Mouse (Mus musculus): ENCODE measurements around the gene AY358078. TPM values are rescaled to one million over a fixed set of nuclear protein-coding genes. Genes with fewer than 3 reads are reported as not detected.
"Not testable (repeated sequence)": the region's sequence is repeated elsewhere in the genome, so short reads cannot be mapped to it uniquely, and the experiment has no call there.

Gene AY358078
- polyA plus RNA-seq, 1 experiment, result not detected

GRCm38 (mm10) chr14:51829188-51829587, 29.3 kb downstream of the AY358078 start:
- H3K36me3 ChIP-seq (ENCODE audit: control insufficient read depth, insufficient read depth, low read length, poor library complexity, severe bottlenecking), result no peaks in the 10 kb centered on the region
- no peak overlapping the region for H3K4me3 ChIP-seq (ENCODE audit: low read depth, low read length)
- H3K9ac ChIP-seq (ENCODE audit: low read depth, poor library complexity, severe bottlenecking), result no peak overlapping the region
- no peaks in the 10 kb centered on the region for H3K27me3 ChIP-seq (ENCODE audit: control insufficient read depth, insufficient read depth, low read length, poor library complexity, severe bottlenecking)
- no peaks in the 10 kb centered on the region for H3K9me3 ChIP-seq (replicated peaks; ENCODE audit: control insufficient read depth, insufficient read depth, low read length, poor library complexity, severe bottlenecking)
- no peaks in the 10 kb centered on the region for H3K4me1 ChIP-seq (ENCODE audit: control insufficient read depth, insufficient read depth, low read length)
- no peak overlapping the region for H3K27ac ChIP-seq (ENCODE audit: insufficient read depth, low read length)
- TF ChIP-seq CTCF (IDR thresholded peaks at IDR 0.05; ENCODE audit: low read depth, low read length), result no peak
- TF ChIP-seq EP300 (IDR thresholded peaks at IDR 0.05; ENCODE audit: insufficient read depth, low read depth, low read length), result no peak
- no peak for TF ChIP-seq POLR2A (IDR thresholded peaks at IDR 0.05; ENCODE audit: insufficient read depth, low read length)

GRCm38 (mm10) chr14:51838480-51838879, 38.6 kb downstream of the AY358078 start:
- H3K9me3 ChIP-seq (replicated peaks; ENCODE audit: control insufficient read depth, insufficient read depth, low read length, poor library complexity, severe bottlenecking); H3K4me3 ChIP-seq (ENCODE audit: low read depth, low read length); H3K27ac ChIP-seq (ENCODE audit: insufficient read depth, low read length); H3K9ac ChIP-seq (ENCODE audit: low read depth, poor library complexity, severe bottlenecking); H3K36me3 ChIP-seq (ENCODE audit: control insufficient read depth, insufficient read depth, low read length, poor library complexity, severe bottlenecking); H3K4me1 ChIP-seq (ENCODE audit: control insufficient read depth, insufficient read depth, low read length); H3K27me3 ChIP-seq (ENCODE audit: control insufficient read depth, insufficient read depth, low read length, poor library complexity, severe bottlenecking): not testable (repeated sequence)
- TF ChIP-seq CTCF (IDR thresholded peaks at IDR 0.05; ENCODE audit: low read depth, low read length), result peak; percentile 52

DNA sequence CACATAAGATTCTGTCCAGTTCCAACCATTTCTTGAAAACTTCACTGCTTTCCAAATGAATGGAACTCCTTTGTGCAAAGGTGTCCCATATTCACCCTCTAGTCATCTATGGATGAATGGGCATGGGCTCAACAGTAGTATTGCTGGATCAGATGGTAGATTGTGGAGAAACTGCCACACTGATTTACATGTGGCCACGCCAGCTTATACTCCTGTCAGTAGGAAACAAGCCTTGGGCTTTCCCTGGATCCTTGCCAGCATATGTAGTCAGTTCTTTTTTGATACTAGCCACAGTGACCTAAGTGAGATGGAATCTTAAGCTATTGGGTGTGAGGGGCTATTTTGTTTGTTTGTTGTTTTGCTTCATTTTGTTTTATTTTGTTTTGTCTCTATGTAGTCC, 42.4 kb downstream of the AY358078 start:
- no peak for TF ChIP-seq POLR2A (IDR thresholded peaks at IDR 0.05; ENCODE audit: insufficient read depth, low read length)
- TF ChIP-seq EP300 (IDR thresholded peaks at IDR 0.05; ENCODE audit: insufficient read depth, low read depth, low read length), result no peak
- TF ChIP-seq CTCF (IDR thresholded peaks at IDR 0.05; ENCODE audit: low read depth, low read length), result no peak

GRCm38 (mm10) chr14:51842781-51843180, 42.9 kb downstream of the AY358078 start:
- H3K9ac ChIP-seq (ENCODE audit: low read depth, poor library complexity, severe bottlenecking), result no peak overlapping the region
- H3K36me3 ChIP-seq (ENCODE audit: control insufficient read depth, insufficient read depth, low read length, poor library complexity, severe bottlenecking), result no peaks in the 10 kb centered on the region
- TF ChIP-seq EP300 (IDR thresholded peaks at IDR 0.05; ENCODE audit: insufficient read depth, low read depth, low read length) (no peak), POLR2A (IDR thresholded peaks at IDR 0.05; ENCODE audit: insufficient read depth, low read length) (no peak), CTCF (IDR thresholded peaks at IDR 0.05; ENCODE audit: low read depth, low read length) (no peak)
- H3K9me3 ChIP-seq (replicated peaks; ENCODE audit: control insufficient read depth, insufficient read depth, low read length, poor library complexity, severe bottlenecking), result no peaks in the 10 kb centered on the region
- H3K27ac ChIP-seq (ENCODE audit: insufficient read depth, low read length), result no peak overlapping the region
- H3K27me3 ChIP-seq (ENCODE audit: control insufficient read depth, insufficient read depth, low read length, poor library complexity, severe bottlenecking), result no peaks in the 10 kb centered on the region
- H3K4me1 ChIP-seq (ENCODE audit: control insufficient read depth, insufficient read depth, low read length), result no peaks in the 10 kb centered on the region
- H3K4me3 ChIP-seq (ENCODE audit: low read depth, low read length), result no peak overlapping the region

More for the DNA sequence above, 42.4 kb downstream of the AY358078 start:
- no peak overlapping the region for H3K9ac ChIP-seq (ENCODE audit: low read depth, poor library complexity, severe bottlenecking)
- no peaks in the 10 kb centered on the region for H3K4me1 ChIP-seq (ENCODE audit: control insufficient read depth, insufficient read depth, low read length)
- no peaks in the 10 kb centered on the region for H3K36me3 ChIP-seq (ENCODE audit: control insufficient read depth, insufficient read depth, low read length, poor library complexity, severe bottlenecking)
- no peak overlapping the region for H3K4me3 ChIP-seq (ENCODE audit: low read depth, low read length)
- no peaks in the 10 kb centered on the region for H3K9me3 ChIP-seq (replicated peaks; ENCODE audit: control insufficient read depth, insufficient read depth, low read length, poor library complexity, severe bottlenecking)
- no peak overlapping the region for H3K27ac ChIP-seq (ENCODE audit: insufficient read depth, low read length)
- H3K27me3 ChIP-seq (ENCODE audit: control insufficient read depth, insufficient read depth, low read length, poor library complexity, severe bottlenecking), result no peaks in the 10 kb centered on the region

DNA sequence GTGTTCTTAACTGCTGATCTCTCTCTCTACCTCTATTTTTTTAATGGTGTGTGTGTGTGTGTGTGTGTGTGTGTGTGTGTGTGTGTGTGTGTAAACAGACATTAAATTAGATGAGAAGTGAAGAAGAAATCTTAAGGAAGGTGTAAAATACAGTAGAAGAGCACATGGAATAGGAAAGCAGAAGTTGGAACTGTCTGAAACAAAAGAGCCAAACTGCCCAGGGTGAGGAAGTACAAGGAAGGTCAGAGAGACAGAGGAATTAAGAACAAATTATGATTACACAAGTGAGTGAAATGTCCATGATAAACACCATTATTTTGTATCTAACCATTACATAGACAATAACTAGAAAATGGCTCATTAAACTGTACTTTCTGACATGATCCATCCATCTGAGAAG, 44.0 kb downstream of the AY358078 start:
- no peak for TF ChIP-seq POLR2A (IDR thresholded peaks at IDR 0.05; ENCODE audit: insufficient read depth, low read length)
- no peak for TF ChIP-seq EP300 (IDR thresholded peaks at IDR 0.05; ENCODE audit: insufficient read depth, low read depth, low read length)
- no peak for TF ChIP-seq CTCF (IDR thresholded peaks at IDR 0.05; ENCODE audit: low read depth, low read length)
- Histone ChIP-seq H3K4me3 (ENCODE audit: low read depth, low read length) (no peak overlapping the region), H3K4me1 (ENCODE audit: control insufficient read depth, insufficient read depth, low read length) (no peaks in the 10 kb centered on the region), H3K27ac (ENCODE audit: insufficient read depth, low read length) (no peak overlapping the region), H3K9me3 (replicated peaks; ENCODE audit: control insufficient read depth, insufficient read depth, low read length, poor library complexity, severe bottlenecking) (no peaks in the 10 kb centered on the region), H3K36me3 (ENCODE audit: control insufficient read depth, insufficient read depth, low read length, poor library complexity, severe bottlenecking) (no peaks in the 10 kb centered on the region), H3K9ac (ENCODE audit: low read depth, poor library complexity, severe bottlenecking) (no peak overlapping the region), H3K27me3 (ENCODE audit: control insufficient read depth, insufficient read depth, low read length, poor library complexity, severe bottlenecking) (no peaks in the 10 kb centered on the region)

DNA sequence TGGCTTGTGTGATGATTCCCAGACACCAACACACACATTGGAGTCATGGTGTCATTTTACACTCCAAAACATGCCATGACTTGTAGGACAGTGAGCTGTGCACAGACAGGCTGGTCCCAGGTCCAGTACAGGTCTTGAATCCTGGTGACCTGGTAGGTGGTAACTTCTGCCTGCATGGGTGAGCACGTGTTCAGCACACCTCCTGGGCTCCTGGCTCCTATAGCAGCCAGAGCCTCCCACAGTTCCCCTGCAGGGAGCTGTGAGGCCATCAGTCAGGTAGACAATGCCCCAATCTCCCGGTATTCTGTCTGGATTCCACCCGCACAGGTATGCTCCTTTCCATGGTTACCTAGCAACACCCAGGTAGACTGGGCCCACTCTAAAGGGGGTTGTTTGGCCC, 46.7 kb downstream of the AY358078 start:
- no peak overlapping the region for H3K27ac ChIP-seq (ENCODE audit: insufficient read depth, low read length)
- no peaks in the 10 kb centered on the region for H3K4me1 ChIP-seq (ENCODE audit: control insufficient read depth, insufficient read depth, low read length)
- H3K36me3 ChIP-seq (ENCODE audit: control insufficient read depth, insufficient read depth, low read length, poor library complexity, severe bottlenecking), result no peaks in the 10 kb centered on the region
- no peaks in the 10 kb centered on the region for H3K9me3 ChIP-seq (replicated peaks; ENCODE audit: control insufficient read depth, insufficient read depth, low read length, poor library complexity, severe bottlenecking)
- no peak overlapping the region for H3K9ac ChIP-seq (ENCODE audit: low read depth, poor library complexity, severe bottlenecking)
- no peak overlapping the region for H3K4me3 ChIP-seq (ENCODE audit: low read depth, low read length)
- H3K27me3 ChIP-seq (ENCODE audit: control insufficient read depth, insufficient read depth, low read length, poor library complexity, severe bottlenecking), result no peaks in the 10 kb centered on the region
- TF ChIP-seq POLR2A (IDR thresholded peaks at IDR 0.05; ENCODE audit: insufficient read depth, low read length) (no peak), EP300 (IDR thresholded peaks at IDR 0.05; ENCODE audit: insufficient read depth, low read depth, low read length) (no peak), CTCF (IDR thresholded peaks at IDR 0.05; ENCODE audit: low read depth, low read length) (no peak)
